Mouse (Mus musculus): Measurements from ENCODE around the gene Mrps35.

The Mrps35 gene

GRCm38 (mm10) chr6:147042291-147043290 lies at the start of gene Mrps35:
TSS of gene Mrps35 (plus strand) at chr6:147042764.
- in situ Hi-C loops (cut with MboI, MseI) = no loop called here

- in situ Hi-C loops (cut with MboI, MseI) = loop anchor here (10.0 kb wide), 1 partner anchor 169 kb away; no protein-coding TSS in a partner anchor
These were observed 48.3 kb upstream of the Mrps35 start for GRCm38 (mm10) chr6:146994236-146994635.

DNA sequence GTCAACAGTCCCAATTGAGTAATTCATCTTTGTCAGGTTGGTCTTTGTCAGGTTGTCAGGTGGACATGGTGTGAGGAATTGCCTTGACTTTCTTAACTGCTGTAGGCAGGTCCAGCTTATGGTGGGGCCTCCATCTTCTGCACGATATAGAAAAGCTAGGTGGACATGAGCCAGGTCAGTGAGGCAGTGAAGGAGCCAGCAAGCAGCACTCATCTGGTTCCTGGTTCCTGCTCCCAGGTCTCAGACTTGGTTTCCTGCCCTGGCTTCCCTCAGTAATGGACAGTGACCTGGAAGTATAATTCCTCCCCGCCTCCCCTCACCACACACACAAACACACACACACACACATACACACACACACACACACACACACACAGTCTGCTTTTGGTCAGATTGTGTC lies 47.2 kb upstream of the Mrps35 start:
- in situ Hi-C loops (cut with MboI, MseI) = loop anchor here (10.0 kb wide), 1 partner anchor 171 kb away; no protein-coding TSS in a partner anchor

DNA sequence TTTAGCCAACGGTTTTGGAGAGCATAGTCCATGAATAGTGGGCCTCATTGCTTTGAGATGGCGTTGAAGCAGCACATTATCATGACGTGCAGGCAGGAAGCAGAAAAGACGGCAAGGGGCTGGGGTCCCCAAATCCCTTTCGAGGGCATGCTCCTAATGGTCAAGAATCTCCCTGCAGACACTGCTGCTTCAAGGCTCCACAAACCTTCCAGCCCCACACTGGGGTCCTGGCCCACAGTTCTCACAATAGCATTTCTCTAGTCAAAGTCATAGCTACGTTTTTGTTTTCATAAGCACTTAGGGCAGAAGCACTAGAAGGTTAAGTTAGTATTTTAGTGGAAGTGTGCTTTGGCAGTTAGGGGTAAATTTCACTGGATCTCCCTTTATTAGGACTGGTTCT lies 46.7 kb upstream of the Mrps35 start:
- in situ Hi-C loops (cut with MboI, MseI) = loop anchor here (10.0 kb wide), 1 partner anchor 171 kb away; no protein-coding TSS in a partner anchor

- in situ Hi-C loops (cut with MboI, MseI) = loop anchor here (10.0 kb wide), 1 partner anchor 172 kb away; no protein-coding TSS in a partner anchor
These were observed 45.6 kb upstream of the Mrps35 start for GRCm38 (mm10) chr6:146997006-146997405.

DNA sequence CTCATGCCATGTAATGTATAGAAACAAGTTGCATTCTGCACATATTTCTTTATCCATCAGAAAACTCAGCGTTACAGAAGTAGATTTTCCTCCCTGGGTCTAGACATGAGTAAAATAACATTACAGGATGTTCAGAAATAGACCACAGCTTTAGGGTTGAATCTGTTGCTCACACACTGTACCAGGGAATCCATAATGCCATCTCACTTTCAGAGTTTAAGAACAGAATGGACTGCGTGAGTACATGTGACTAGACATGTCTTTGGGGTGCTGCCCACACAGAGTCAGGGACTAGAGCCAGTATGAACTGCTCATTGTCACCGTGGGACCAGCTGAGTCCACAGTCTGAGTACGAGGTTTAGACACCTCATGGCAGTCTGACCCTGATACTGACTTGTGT lies 43.9 kb upstream of the Mrps35 start:
- in situ Hi-C loops (cut with MboI, MseI) = loop anchor here (10.0 kb wide), 1 partner anchor 174 kb away; no protein-coding TSS in a partner anchor

- in situ Hi-C loops (cut with MboI, MseI) = loop anchor here (10.0 kb wide), 1 partner anchor 175 kb away; no protein-coding TSS in a partner anchor
These were observed 43.3 kb upstream of the Mrps35 start for GRCm38 (mm10) chr6:146999302-146999701.

DNA sequence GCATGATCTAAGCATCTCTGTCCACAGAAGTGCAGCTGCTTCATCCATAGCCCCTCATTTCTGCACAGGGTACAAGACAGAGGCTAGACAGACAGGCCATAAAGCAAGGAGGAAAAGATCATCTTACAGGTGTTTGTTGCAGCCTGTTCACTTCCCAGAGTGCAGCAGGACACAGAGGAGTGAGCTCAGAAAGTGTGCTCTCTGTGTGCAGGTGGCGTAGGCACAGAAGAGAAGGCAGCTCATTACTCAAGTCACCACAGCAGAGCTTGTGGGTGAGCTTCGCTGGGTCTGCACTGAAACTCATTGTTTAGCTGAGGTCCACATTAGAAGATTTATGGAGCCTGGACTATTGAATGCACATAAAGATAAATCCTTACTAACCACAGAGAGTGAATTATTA lies 42.8 kb upstream of the Mrps35 start:
- in situ Hi-C loops (cut with MboI, MseI) = loop anchor here (10.0 to 25.0 kb wide), 3 partner anchors 175 to 1138 kb away; no protein-coding TSS in a partner anchor

GRCm38 (mm10) chr6:147008148-147008547 lies 34.4 kb upstream of the Mrps35 start:
- in situ Hi-C loops (cut with MboI, MseI) = loop anchor here (25.0 kb wide), 2 partner anchors 229 to 1129 kb away; no protein-coding TSS in a partner anchor

- in situ Hi-C loops (cut with MboI, MseI) = loop anchor here (25.0 kb wide), 2 partner anchors 227 to 1127 kb away; no protein-coding TSS in a partner anchor
These were observed 32.2 kb upstream of the Mrps35 start for GRCm38 (mm10) chr6:147010358-147010757.

DNA sequence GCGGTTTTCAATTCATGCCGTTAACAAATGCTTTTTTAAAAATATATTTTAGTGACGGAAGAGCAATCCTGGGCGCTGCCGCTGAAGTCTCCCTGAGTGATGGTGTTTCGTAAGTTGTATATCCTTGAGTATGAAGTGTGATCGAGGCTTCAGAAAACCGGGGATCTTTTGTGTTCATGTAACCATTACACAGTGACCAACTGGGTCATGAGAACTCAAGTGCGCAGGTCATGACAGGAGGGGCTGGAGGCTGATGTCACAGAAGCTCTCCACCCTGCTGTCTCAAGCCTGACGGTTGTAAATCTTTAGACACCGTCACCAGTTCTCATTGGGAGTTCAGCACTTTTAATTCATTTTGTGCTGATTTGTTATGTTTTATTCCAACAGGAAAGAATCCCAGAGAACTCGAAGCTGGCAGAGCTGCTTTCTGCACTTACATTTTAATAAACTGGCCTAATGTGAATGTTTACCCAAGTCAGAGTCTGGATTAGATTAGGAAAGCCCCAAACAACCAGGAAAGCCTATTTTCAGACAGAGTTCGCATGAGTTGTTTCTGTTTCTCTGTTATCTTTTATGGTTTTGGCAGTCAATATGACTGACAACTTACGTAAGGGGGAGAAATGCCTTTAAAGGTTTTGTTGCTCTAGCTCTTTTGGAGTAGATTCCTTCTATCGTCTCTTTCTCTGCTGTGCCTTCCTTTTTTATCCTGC lies 31.6 kb upstream of the Mrps35 start:
- in situ Hi-C loops (cut with MboI, MseI) = loop anchor here (25.0 kb wide), 2 partner anchors 226 to 1126 kb away; no protein-coding TSS in a partner anchor

DNA sequence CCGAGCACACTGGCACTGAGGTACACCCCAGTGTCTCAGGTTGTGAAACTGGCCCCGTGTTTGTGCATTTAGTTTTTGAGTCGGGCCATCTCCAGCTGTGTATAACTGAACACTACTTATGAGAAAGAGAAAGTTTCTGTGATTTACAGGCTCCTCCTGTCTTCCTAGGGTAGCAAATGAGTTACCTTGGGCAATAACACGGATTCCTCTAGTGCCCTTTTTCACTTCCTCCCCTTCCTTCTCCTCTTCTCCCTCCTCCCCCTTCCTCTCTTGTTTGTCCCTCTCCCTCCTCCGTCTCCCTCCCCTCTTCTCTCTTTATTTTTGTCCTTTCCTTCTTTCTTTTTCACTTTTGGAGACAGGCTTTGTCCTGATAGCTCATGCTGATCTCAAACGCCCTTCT lies 31.0 kb upstream of the Mrps35 start:
- in situ Hi-C loops (cut with MboI, MseI) = loop anchor here (25.0 kb wide), 2 partner anchors 226 to 1126 kb away; no protein-coding TSS in a partner anchor

GRCm38 (mm10) chr6:147011977-147012376 lies 30.6 kb upstream of the Mrps35 start:
- in situ Hi-C loops (cut with MboI, MseI) = loop anchor here (25.0 kb wide), 2 partner anchors 225 to 1125 kb away; no protein-coding TSS in a partner anchor

DNA sequence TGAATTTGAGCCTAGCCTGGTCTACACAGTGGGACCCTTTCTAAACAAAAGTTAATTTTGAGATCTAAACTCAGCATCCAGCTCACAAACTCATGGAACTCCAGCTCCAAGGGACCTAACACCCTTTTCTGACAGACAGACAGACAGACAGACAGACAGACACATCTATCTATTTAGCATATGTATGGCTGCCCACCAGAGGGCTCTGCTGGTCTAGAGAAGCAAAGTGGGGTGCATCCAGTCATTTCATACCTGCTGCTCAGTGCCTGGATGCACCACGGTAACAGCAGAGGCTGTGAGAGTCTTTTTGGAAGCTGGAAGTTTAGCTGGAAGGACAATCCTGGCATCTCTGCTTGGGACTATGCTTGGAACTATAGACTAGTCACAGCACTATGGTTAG lies 29.0 kb upstream of the Mrps35 start:
- in situ Hi-C loops (cut with MboI, MseI) = loop anchor here (25.0 kb wide), 2 partner anchors 224 to 1124 kb away; no protein-coding TSS in a partner anchor

DNA sequence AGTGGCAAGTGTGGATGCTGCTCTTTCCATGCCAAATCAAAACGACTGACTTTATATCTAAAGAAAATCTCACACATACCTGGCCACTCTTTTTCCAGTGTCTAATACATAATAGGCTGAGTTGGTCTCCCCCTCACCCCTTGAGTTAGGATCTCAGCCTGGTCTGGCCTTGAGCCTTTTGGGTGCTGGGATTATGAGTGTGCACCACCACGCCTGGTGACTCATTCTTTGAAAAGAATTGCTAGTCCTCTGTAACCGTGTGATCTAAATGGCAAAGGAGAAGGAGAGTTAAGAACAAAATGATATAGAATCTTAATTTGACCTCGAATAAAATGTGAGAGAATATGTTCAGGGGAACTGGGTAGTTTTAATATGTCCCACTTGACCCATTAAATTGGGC lies 24.7 kb upstream of the Mrps35 start:
- in situ Hi-C loops (cut with MboI, MseI) = loop anchor here (25.0 kb wide), 2 partner anchors 219 to 1119 kb away; no protein-coding TSS in a partner anchor

GRCm38 (mm10) chr6:147018364-147018763 lies 24.2 kb upstream of the Mrps35 start:
- in situ Hi-C loops (cut with MboI, MseI) = loop anchor here (25.0 kb wide), 2 partner anchors 219 to 1119 kb away; no protein-coding TSS in a partner anchor

DNA sequence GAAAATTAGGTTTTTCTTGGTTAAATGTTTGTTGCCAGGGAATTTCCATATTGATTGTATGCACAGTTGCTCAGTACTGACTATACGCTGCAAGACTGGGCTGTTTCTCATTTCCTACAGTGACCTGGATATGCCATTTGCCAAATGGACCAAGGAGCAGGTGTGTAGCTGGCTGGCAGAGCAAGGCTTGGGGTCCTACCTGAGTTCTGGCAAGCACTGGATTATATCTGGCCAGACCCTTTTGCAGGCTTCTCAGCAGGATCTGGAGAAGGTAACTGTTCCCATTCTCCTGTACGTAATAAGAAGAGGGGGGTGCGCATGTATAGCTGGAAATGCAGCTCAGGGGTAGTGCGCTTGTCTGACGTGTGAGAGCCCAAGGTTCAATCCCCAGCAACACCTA lies 21.4 kb upstream of the Mrps35 start:
- in situ Hi-C loops (cut with MboI, MseI) = loop anchor here (25.0 kb wide), 2 partner anchors 216 to 1116 kb away; no protein-coding TSS in a partner anchor

DNA sequence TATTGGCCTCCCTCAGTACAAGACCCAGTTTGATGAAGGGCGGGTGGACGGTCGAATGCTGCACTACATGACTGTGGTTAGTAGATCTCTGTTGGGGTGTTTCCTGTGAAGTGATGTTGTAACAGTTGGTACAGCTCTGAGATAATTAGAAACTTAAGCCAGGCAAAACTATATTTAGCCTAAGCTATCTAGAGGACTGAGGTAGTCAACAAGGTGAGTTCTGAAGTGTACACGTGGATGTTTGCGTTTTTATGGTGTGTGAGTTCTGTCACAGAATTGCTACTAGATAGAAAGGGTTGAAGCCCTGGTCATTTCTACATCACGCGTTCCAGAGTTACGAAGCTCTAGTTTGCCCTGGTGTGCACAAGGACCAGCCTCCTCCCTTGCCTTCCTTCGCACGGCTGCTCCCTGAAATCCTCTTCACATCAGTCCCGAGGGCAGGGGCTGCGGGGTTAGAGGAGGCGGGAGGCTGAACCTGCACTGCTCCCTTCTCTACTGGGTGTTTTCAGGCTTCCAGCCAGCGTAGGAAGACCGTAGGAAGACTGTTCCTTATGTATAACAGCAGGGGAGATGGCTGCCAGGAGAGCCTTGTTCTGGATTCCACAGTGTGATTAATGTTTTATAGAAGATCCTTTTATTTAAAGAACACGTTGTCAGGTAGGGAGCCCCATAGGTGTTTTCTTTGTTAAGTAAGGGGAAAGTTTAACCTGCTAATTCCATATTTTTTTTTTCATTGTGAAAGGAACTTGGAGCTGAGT lies 20.0 kb upstream of the Mrps35 start:
- in situ Hi-C loops (cut with MboI, MseI) = loop anchor here (25.0 kb wide), 2 partner anchors 215 to 1115 kb away; no protein-coding TSS in a partner anchor

- in situ Hi-C loops (cut with MboI, MseI) = loop anchor here (25.0 kb wide), 2 partner anchors 214 to 1114 kb away; no protein-coding TSS in a partner anchor
These were observed 19.5 kb upstream of the Mrps35 start for GRCm38 (mm10) chr6:147023133-147023395.

GRCm38 (mm10) chr6:147023568-147023967 lies 19.0 kb upstream of the Mrps35 start:
- in situ Hi-C loops (cut with MboI, MseI) = loop anchor here (25.0 kb wide), 2 partner anchors 214 to 1114 kb away; no protein-coding TSS in a partner anchor

All from T-helper 2 cell (primary cell).